Mouse (Mus musculus): ENCODE measurements around the gene Dirc2. TPM values are rescaled to one million over a fixed set of nuclear protein-coding genes. Genes with fewer than 3 reads are reported as not detected.

The Dirc2 gene
- polyA plus RNA-seq, 1 experiment from 2014 or later: 12.0 TPM

GRCm38 (mm10) chr16:35771141-35771540 is 2.0 kb upstream of the Dirc2 start:
- Histone ChIP-seq H3K36me3 (no peaks in the 10 kb centered on the region), H3K9ac (no peak overlapping the region), H3K27me3 (replicated peaks) (no peaks in the 10 kb centered on the region), H3K4me1 (replicated peaks) (peaks cover 23% of the 10 kb centered on the region; the same call in 1 of the 2 replicates), H3K27ac (no peak overlapping the region), H3K4me2 (replicated peaks) (peak overlapping the region; percentile 91), H3K9me3 (no peaks in the 10 kb centered on the region), H3K4me3 (replicated peaks) (peak overlapping the region; percentile 87)
- ATAC-seq: no peak
- 17% methylated on average over 8 of the region's 8 CpGs for WGBS

- peak; percentile 86 for ATAC-seq
- under 1% methylated on average over 51 of the region's 51 CpGs for WGBS
- H3K4me2 ChIP-seq (replicated peaks): peak within 1 kb of the TSS; percentile 91
- no peaks in the 10 kb centered on the region for H3K9me3 ChIP-seq
- no peaks in the 10 kb centered on the region for H3K27me3 ChIP-seq (replicated peaks)
- peak within 1 kb of the TSS; percentile 87 for H3K4me3 ChIP-seq (replicated peaks)
- peaks cover 23% of the 10 kb centered on the region; the same call in 1 of the 2 replicates for H3K4me1 ChIP-seq (replicated peaks)
- peak within 1 kb of the TSS; percentile 65; the same call in 1 of the 2 replicates for H3K27ac ChIP-seq
- no peaks in the 10 kb centered on the region for H3K36me3 ChIP-seq
- H3K9ac ChIP-seq: peak within 1 kb of the TSS; percentile 86
These were observed 912 bp upstream of the Dirc2 start, which contains the start of gene Hspbap1 for GRCm38 (mm10) chr16:35769878-35770657. Gene Hspbap1 (plus strand): TSS chr16:35770375.

- Histone ChIP-seq H3K4me1 (replicated peaks) (peaks cover 23% of the 10 kb centered on the region; the same call in 1 of the 2 replicates), H3K36me3 (no peaks in the 10 kb centered on the region), H3K4me2 (replicated peaks) (peak overlapping the region; percentile 91), H3K4me3 (replicated peaks) (peak overlapping the region; percentile 84), H3K27ac (no peak overlapping the region), H3K27me3 (replicated peaks) (no peaks in the 10 kb centered on the region), H3K9ac (peak overlapping the region; percentile 86), H3K9me3 (no peaks in the 10 kb centered on the region)
- WGBS: 29% methylated on average over 6 of the region's 6 CpGs
- ATAC-seq: no peak
These were observed 729 bp downstream of the Dirc2 start for GRCm38 (mm10) chr16:35768469-35768784.

GRCm38 (mm10) chr16:35766366-35766765 is 2.8 kb downstream of the Dirc2 start:
- 75% methylated on average over 3 of the region's 3 CpGs for WGBS
- Histone ChIP-seq H3K4me3 (replicated peaks) (no peak overlapping the region), H3K9me3 (no peaks in the 10 kb centered on the region), H3K4me2 (replicated peaks) (no peak overlapping the region), H3K4me1 (replicated peaks) (peaks cover 20% of the 10 kb centered on the region; the same call in 1 of the 2 replicates), H3K27me3 (replicated peaks) (no peaks in the 10 kb centered on the region), H3K27ac (no peak overlapping the region), H3K36me3 (no peaks in the 10 kb centered on the region), H3K9ac (no peak overlapping the region)
- no peak for ATAC-seq

- H3K9ac ChIP-seq: no peak overlapping the region
- no peak for ATAC-seq
- H3K27ac ChIP-seq: no peak overlapping the region
- H3K4me2 ChIP-seq (replicated peaks): no peak overlapping the region
- H3K36me3 ChIP-seq: no peaks in the 10 kb centered on the region
- 55% methylated on average over 2 of the region's 2 CpGs for WGBS
- no peaks in the 10 kb centered on the region for H3K27me3 ChIP-seq (replicated peaks)
- no peak overlapping the region for H3K4me3 ChIP-seq (replicated peaks)
- H3K4me1 ChIP-seq (replicated peaks): 0 out of 2 replicates have a peak, but pooled peaks cover 16% of the 10 kb centered on the region
- H3K9me3 ChIP-seq: no peaks in the 10 kb centered on the region
These were observed 3.7 kb downstream of the Dirc2 start for GRCm38 (mm10) chr16:35765449-35765848.

- Histone ChIP-seq H3K9ac (no peak overlapping the region), H3K4me1 (replicated peaks) (0 out of 2 replicates have a peak, but pooled peaks cover 15% of the 10 kb centered on the region), H3K4me3 (replicated peaks) (no peak overlapping the region), H3K36me3 (no peaks in the 10 kb centered on the region), H3K9me3 (no peaks in the 10 kb centered on the region), H3K27ac (no peak overlapping the region), H3K4me2 (replicated peaks) (no peak overlapping the region), H3K27me3 (replicated peaks) (no peaks in the 10 kb centered on the region)
- WGBS: 79% methylated on average over 1 of the region's 1 CpGs
- no peak for ATAC-seq
These were observed 4.2 kb downstream of the Dirc2 start for GRCm38 (mm10) chr16:35764941-35765340.

- no peak overlapping the region for H3K9ac ChIP-seq
- H3K27me3 ChIP-seq (replicated peaks): no peaks in the 10 kb centered on the region
- no peaks in the 10 kb centered on the region for H3K36me3 ChIP-seq
- WGBS: 79% methylated on average over 11 of the region's 11 CpGs
- no peak overlapping the region for H3K27ac ChIP-seq
- H3K4me3 ChIP-seq (replicated peaks): no peak overlapping the region
- H3K4me2 ChIP-seq (replicated peaks): no peak overlapping the region
- no peaks in the 10 kb centered on the region for H3K9me3 ChIP-seq
- 0 out of 2 replicates have a peak, but pooled peaks cover 11% of the 10 kb centered on the region for H3K4me1 ChIP-seq (replicated peaks)
- ATAC-seq: no peak
These were observed 5.4 kb downstream of the Dirc2 start for GRCm38 (mm10) chr16:35763590-35764296.

- Histone ChIP-seq H3K36me3 (no peaks in the 10 kb centered on the region), H3K27me3 (replicated peaks) (no peaks in the 10 kb centered on the region), H3K9me3 (no peaks in the 10 kb centered on the region), H3K4me1 (replicated peaks) (no peaks in the 10 kb centered on the region), H3K9ac (no peak overlapping the region), H3K4me3 (replicated peaks) (no peak overlapping the region), H3K27ac (no peak overlapping the region), H3K4me2 (replicated peaks) (no peak overlapping the region)
- no peak for ATAC-seq
- 81% methylated on average over 5 of the region's 5 CpGs for WGBS
These were observed 9.8 kb downstream of the Dirc2 start for GRCm38 (mm10) chr16:35759401-35759800.

- no peaks in the 10 kb centered on the region for H3K9me3 ChIP-seq
- H3K27ac ChIP-seq: no peak overlapping the region
- no peak for ATAC-seq
- WGBS: 87% methylated on average over 9 of the region's 9 CpGs
- no peak overlapping the region for H3K4me2 ChIP-seq (replicated peaks)
- no peak overlapping the region for H3K4me3 ChIP-seq (replicated peaks)
- no peaks in the 10 kb centered on the region for H3K27me3 ChIP-seq (replicated peaks)
- no peaks in the 10 kb centered on the region for H3K36me3 ChIP-seq
- no peak overlapping the region for H3K9ac ChIP-seq
- H3K4me1 ChIP-seq (replicated peaks): no peaks in the 10 kb centered on the region
These were observed 12.5 kb downstream of the Dirc2 start for GRCm38 (mm10) chr16:35756697-35757096.

GRCm38 (mm10) chr16:35755502-35756334 is 13.4 kb downstream of the Dirc2 start:
- H3K9ac ChIP-seq: no peak overlapping the region
- no peaks in the 10 kb centered on the region for H3K4me1 ChIP-seq (replicated peaks)
- H3K4me3 ChIP-seq (replicated peaks): no peak overlapping the region
- H3K9me3 ChIP-seq: no peaks in the 10 kb centered on the region
- H3K36me3 ChIP-seq: no peaks in the 10 kb centered on the region
- no peaks in the 10 kb centered on the region for H3K27me3 ChIP-seq (replicated peaks)
- no peak overlapping the region for H3K4me2 ChIP-seq (replicated peaks)
- no peak overlapping the region for H3K27ac ChIP-seq
- ATAC-seq: no peak
- 68% methylated on average over 6 of the region's 6 CpGs for whole genome bisulfite sequencing

GRCm38 (mm10) chr16:35753926-35754325 is 15.2 kb downstream of the Dirc2 start:
- Histone ChIP-seq H3K27ac (no peak overlapping the region), H3K9ac (no peak overlapping the region), H3K4me2 (replicated peaks) (no peak overlapping the region), H3K9me3 (no peaks in the 10 kb centered on the region), H3K4me1 (replicated peaks) (no peaks in the 10 kb centered on the region), H3K36me3 (no peaks in the 10 kb centered on the region), H3K4me3 (replicated peaks) (no peak overlapping the region), H3K27me3 (replicated peaks) (no peaks in the 10 kb centered on the region)
- ATAC-seq: no peak
- 88% methylated on average over 5 of the region's 5 CpGs for WGBS

- no peaks in the 10 kb centered on the region for H3K27me3 ChIP-seq (replicated peaks)
- 85% methylated on average over 4 of the region's 4 CpGs for WGBS
These were observed 17.3 kb downstream of the Dirc2 start for GRCm38 (mm10) chr16:35751841-35752240.

More at GRCm38 (mm10) chr16:35751841-35752240, 17.3 kb downstream of the Dirc2 start:
- Histone ChIP-seq H3K36me3 (no peaks in the 10 kb centered on the region), H3K27ac (no peak overlapping the region), H3K9ac (no peak overlapping the region), H3K4me3 (replicated peaks) (no peak overlapping the region), H3K9me3 (no peaks in the 10 kb centered on the region), H3K4me1 (replicated peaks) (0 out of 2 replicates have a peak, but pooled peaks cover 3% of the 10 kb centered on the region), H3K4me2 (replicated peaks) (no peak overlapping the region)
- ATAC-seq: no peak
